28 mouse cellular contexts compared by ENCODE assay signal in genomic region chr11:9008761-9009160, GRCm38 (mm10). TPM values are rescaled to one million over a fixed set of nuclear protein-coding genes. Genes with fewer than 3 reads are reported as not detected.
DNase-seq lines count a peak whose midpoint lies in the region; ATAC-seq and TF ChIP-seq lines count a peak whose summit lies in the region.
"Had no signal": no experiment of that assay in that cellular context is flagged by ENCODE, and none has a peak within 500 bp of the region (broad histone marks: within the 10 kb centered on the region; RNA-seq: fewer than 3 reads in every experiment).

No protein-coding gene starts in this region.

- DNase-seq in heart, adult 11 months, result peak; percentile 56
- peak; percentile 77 for DNase-seq in kidney, adult 2 months
- peak; percentile 78 for DNase-seq in kidney, adult 9 months
- DNase-seq in kidney, postnatal 14 days, result no peak
- DNase-seq in Muller cell, postnatal 12 days (ENCODE audit: inconsistent ontology term), result peak; percentile 8
- DNase-seq: adrenal gland, adult 2 months; adrenal gland, postnatal 10 days; adrenal gland, postnatal 25 days; B cell, adult 2 months; cerebellum, adult 11 months; cerebellum, adult 18-20 months; cerebellum, adult 8-10 months; cerebellum, adult 9-11 months; cerebellum, postnatal 14 days; cerebellum, postnatal 36 days; embryo, embryonic 11 days had no signal

- no peak overlapping the region for H3K9ac ChIP-seq in heart, embryonic 11.5 days (ENCODE audit: low read depth, low read length)
- H3K9ac ChIP-seq in kidney, embryonic 16.5 days (replicated peaks; ENCODE audit: low read length), result no peak overlapping the region
- H3K9ac ChIP-seq: embryonic facial prominence, embryonic 13.5 days; embryonic facial prominence, embryonic 15.5 days; forebrain, embryonic 12.5 days had no signal

- 97% methylated on average over 5 of the region's 5 CpGs for WGBS in heart, embryonic 11.5 days (ENCODE audit: insufficient replicate concordance)
- WGBS in kidney, adult 2 months, result 70% methylated on average over 5 of the region's 5 CpGs
- WGBS in kidney, embryonic 16.5 days, result 97% methylated on average over 5 of the region's 5 CpGs

- no peaks in the 10 kb centered on the region for H3K9me3 ChIP-seq in heart, embryonic 11.5 days (replicated peaks; ENCODE audit: control insufficient read depth, low read length)
- no peaks in the 10 kb centered on the region for H3K9me3 ChIP-seq in kidney, embryonic 16.5 days (ENCODE audit: low read length)
- H3K9me3 ChIP-seq: embryonic facial prominence, embryonic 13.5 days; embryonic facial prominence, embryonic 15.5 days; forebrain, embryonic 10.5 days; forebrain, embryonic 12.5 days; G1E had no signal

- H3K27me3 ChIP-seq in heart, embryonic 11.5 days (ENCODE audit: control insufficient read depth, insufficient read depth, low read length), result no peaks in the 10 kb centered on the region
- H3K27me3 ChIP-seq in kidney, adult 2 months (replicated peaks; ENCODE audit: control insufficient read depth, insufficient read depth, low read length), result no peaks in the 10 kb centered on the region
- H3K27me3 ChIP-seq in kidney, embryonic 16.5 days (ENCODE audit: insufficient read depth, low read length), result no peaks in the 10 kb centered on the region; the same call in 1 of the 2 replicates
- H3K27me3 ChIP-seq: embryonic facial prominence, embryonic 13.5 days; embryonic facial prominence, embryonic 15.5 days; forebrain, embryonic 12.5 days had no signal

- no peak for TF ChIP-seq POLR2A in kidney, adult 2 months (IDR thresholded peaks at IDR 0.05; ENCODE audit: low read depth, low read length)

- peaks cover 14% of the 10 kb centered on the region for H3K36me3 ChIP-seq in heart, embryonic 11.5 days (ENCODE audit: control insufficient read depth, insufficient read depth, low read length)
- no peaks in the 10 kb centered on the region; the same call in 1 of the 2 replicates for H3K36me3 ChIP-seq in kidney, adult 2 months (ENCODE audit: control insufficient read depth, insufficient read depth, low read length)
- peaks cover 35% of the 10 kb centered on the region for H3K36me3 ChIP-seq in kidney, embryonic 16.5 days (ENCODE audit: insufficient read depth, low read length)

- ATAC-seq in heart, embryonic 11.5 days (replicated peaks; ENCODE audit: insufficient number of reproducible peaks, low FRiP score, low TSS enrichment), result no peak
- no peak for ATAC-seq in kidney, embryonic 16.5 days (ENCODE audit: low FRiP score, low TSS enrichment)
- ATAC-seq: CD4-positive, CD25-positive, alpha-beta regulatory T cell, adult 4 months; forebrain, embryonic 14.5 days had no signal

- no peak overlapping the region for H3K4me3 ChIP-seq in heart, embryonic 11.5 days (ENCODE audit: low read depth, low read length)
- no peak overlapping the region for H3K4me3 ChIP-seq in kidney, adult 2 months (ENCODE audit: insufficient read depth, low read depth, low read length)
- H3K4me3 ChIP-seq in kidney, embryonic 16.5 days (ENCODE audit: low read length), result no peak overlapping the region
- H3K4me3 ChIP-seq: embryonic facial prominence, embryonic 13.5 days; embryonic facial prominence, embryonic 15.5 days; forebrain, embryonic 12.5 days had no signal

- H3K4me2 ChIP-seq in heart, embryonic 11.5 days, result no peak overlapping the region
- no peak overlapping the region for H3K4me2 ChIP-seq in kidney, embryonic 16.5 days (replicated peaks; ENCODE audit: low read depth, low read length)
- H3K4me2 ChIP-seq: forebrain, embryonic 12.5 days had no signal

- no peak for TF ChIP-seq CTCF in kidney, adult 2 months (conservative IDR thresholded peaks at IDR 0.05; ENCODE audit: insufficient read depth, insufficient read length, low read depth, low read length)

- H3K4me1 ChIP-seq in heart, embryonic 11.5 days (ENCODE audit: control insufficient read depth, insufficient read depth, low read length), result peaks cover 8% of the 10 kb centered on the region
- no peaks in the 10 kb centered on the region; the same call in 1 of the 2 replicates for H3K4me1 ChIP-seq in kidney, adult 2 months (ENCODE audit: control insufficient read depth, insufficient read depth, low read length)
- H3K4me1 ChIP-seq in kidney, embryonic 16.5 days (ENCODE audit: insufficient read depth, low read length), result peaks cover 9% of the 10 kb centered on the region

- no peak overlapping the region for H3K27ac ChIP-seq in heart, embryonic 11.5 days (ENCODE audit: low read depth, low read length)
- H3K27ac ChIP-seq in kidney, adult 2 months (ENCODE audit: insufficient read depth, low read depth, low read length), result no peak overlapping the region
- no peak overlapping the region for H3K27ac ChIP-seq in kidney, embryonic 16.5 days (ENCODE audit: low read length)
- H3K27ac ChIP-seq: embryonic facial prominence, embryonic 13.5 days; embryonic facial prominence, embryonic 15.5 days; forebrain, embryonic 10.5 days; forebrain, embryonic 12.5 days had no signal

RNA-seq across cellular contexts. Expression of gene Hus1, which starts 2.2 kb away (rescaled TPM):
- 14.5 and 15.7 TPM in 2 replicates for polyA plus RNA-seq in heart, embryonic 11.5 days (2014; fragmentation: Nextera tagmentation; extraction: Ambion mirVana)
- 14.1 and 15.6 TPM in 2 replicates for polyA plus RNA-seq in kidney, adult 2 months (2012; rRNA removed)
- 20.5 and 23.3 TPM in 2 replicates for polyA plus RNA-seq in kidney, embryonic 16.5 days (2015; fragmentation: Nextera tagmentation; extraction: Ambion mirVana)

RNA-seq across cellular contexts. Expression of gene Pkd1l1, which starts 35.7 kb away (rescaled TPM):
- 0.07 TPM in 1 of 2 replicates, not detected in the other for polyA plus RNA-seq in heart, embryonic 11.5 days (2014; fragmentation: Nextera tagmentation; extraction: Ambion mirVana)
- 0.29 and 0.39 TPM in 2 replicates for polyA plus RNA-seq in kidney, adult 2 months (2012; rRNA removed)
- polyA plus RNA-seq in kidney, embryonic 16.5 days (2015; fragmentation: Nextera tagmentation; extraction: Ambion mirVana), result 0.13 and 0.45 TPM in 2 replicates
- polyA plus RNA-seq: embryonic facial prominence, embryonic 11.5 days; forebrain, embryonic 10.5 days; G1E had no signal

RNA-seq across cellular contexts. Expression of gene Gm11992, which starts 39.6 kb away (rescaled TPM):
- polyA plus RNA-seq in heart, embryonic 11.5 days (2014; fragmentation: Nextera tagmentation; extraction: Ambion mirVana), result 2.7 TPM in 2 replicates
- 22.0 and 28.5 TPM in 2 replicates for polyA plus RNA-seq in kidney, adult 2 months (2012; rRNA removed)
- polyA plus RNA-seq in kidney, embryonic 16.5 days (2015; fragmentation: Nextera tagmentation; extraction: Ambion mirVana), result 5.2 and 6.1 TPM in 2 replicates
- polyA plus RNA-seq: erythroblast, embryonic 14.5 days had no signal

RNA-seq across cellular contexts. Expression of gene Sun3, which starts 40.0 kb away (rescaled TPM):
- polyA plus RNA-seq in heart, embryonic 11.5 days (2014; fragmentation: Nextera tagmentation; extraction: Ambion mirVana), result 0.49 TPM in 1 of 2 replicates, not detected in the other
- polyA plus RNA-seq in kidney, adult 2 months (2012; rRNA removed), result 1.3 and 1.4 TPM in 2 replicates
- 0.19 and 0.26 TPM in 2 replicates for polyA plus RNA-seq in kidney, embryonic 16.5 days (2015; fragmentation: Nextera tagmentation; extraction: Ambion mirVana)
- polyA plus RNA-seq: adrenal gland, adult 2 months; brain, embryonic 14.5 days; CD4-positive, CD25-positive, alpha-beta regulatory T cell, adult 4 months; erythroblast, embryonic 14.5 days; forebrain, embryonic 10.5 days; G1E had no signal
